Mouse (Mus musculus): ENCODE measurements at regions not wholly inside any gene's neighbourhood (a gene's known extent, or its start where the extent isn't known, plus 50 kb on each side); places are given as distances from the start of the nearest gene placed in this dataset.

- H3K36me3 ChIP-seq (ENCODE audit: control insufficient read depth, insufficient read depth, low read length): no peaks in the 10 kb centered on the region
- no peaks in the 10 kb centered on the region for H3K4me1 ChIP-seq (replicated peaks; ENCODE audit: control insufficient read depth, insufficient read depth, low read length)
- no peak overlapping the region for H3K4me3 ChIP-seq (ENCODE audit: control insufficient read depth, insufficient read depth, low read length)
- H3K27me3 ChIP-seq (ENCODE audit: control insufficient read depth, insufficient read depth, low read length): no peaks in the 10 kb centered on the region
- DNase-seq: no peak
- H3K27ac ChIP-seq (ENCODE audit: control insufficient read depth, insufficient read depth, low read length): no peak overlapping the region
- TF ChIP-seq POLR2A (IDR thresholded peaks at IDR 0.05; ENCODE audit: control insufficient read depth, extremely low read depth, insufficient read depth, low read length, poor library complexity) (no peak), CTCF (IDR thresholded peaks at IDR 0.05; ENCODE audit: borderline replicate concordance, control insufficient read depth, extremely low read depth, insufficient read depth, low read length, poor library complexity) (no peak)
Observed at GRCm38 (mm10) chr1:90497568-90497967, 105.2 kb upstream of the Cops8 start.

- no peak overlapping the region for H3K27ac ChIP-seq (ENCODE audit: control insufficient read depth, insufficient read depth, low read length)
- peaks cover 6% of the 10 kb centered on the region for H3K4me1 ChIP-seq (replicated peaks; ENCODE audit: control insufficient read depth, insufficient read depth, low read length)
- no peaks in the 10 kb centered on the region for H3K27me3 ChIP-seq (ENCODE audit: control insufficient read depth, insufficient read depth, low read length)
- TF ChIP-seq POLR2A (IDR thresholded peaks at IDR 0.05; ENCODE audit: control insufficient read depth, extremely low read depth, insufficient read depth, low read length, poor library complexity): no peak
- no peak for TF ChIP-seq CTCF (IDR thresholded peaks at IDR 0.05; ENCODE audit: borderline replicate concordance, control insufficient read depth, extremely low read depth, insufficient read depth, low read length, poor library complexity)
- DNase-seq: no peak
- no peaks in the 10 kb centered on the region for H3K36me3 ChIP-seq (ENCODE audit: control insufficient read depth, insufficient read depth, low read length)
- H3K4me3 ChIP-seq (ENCODE audit: control insufficient read depth, insufficient read depth, low read length): no peak overlapping the region
Observed at GRCm38 (mm10) chr1:90501373-90501772, 101.4 kb upstream of the Cops8 start.

GRCm38 (mm10) chr1:90502371-90502770, 100.4 kb upstream of the Cops8 start:
- WGBS: 99% methylated on average over 3 of the region's 3 CpGs
- TF ChIP-seq CTCF (IDR thresholded peaks at IDR 0.05; ENCODE audit: borderline replicate concordance, control insufficient read depth, extremely low read depth, insufficient read depth, low read length, poor library complexity) (no peak), POLR2A (IDR thresholded peaks at IDR 0.05; ENCODE audit: control insufficient read depth, extremely low read depth, insufficient read depth, low read length, poor library complexity) (no peak)
- peaks cover 6% of the 10 kb centered on the region for H3K4me1 ChIP-seq (replicated peaks; ENCODE audit: control insufficient read depth, insufficient read depth, low read length)
- H3K4me3 ChIP-seq (ENCODE audit: control insufficient read depth, insufficient read depth, low read length): no peak overlapping the region
- DNase-seq: no peak
- H3K27me3 ChIP-seq (ENCODE audit: control insufficient read depth, insufficient read depth, low read length): no peaks in the 10 kb centered on the region
- no peaks in the 10 kb centered on the region for H3K36me3 ChIP-seq (ENCODE audit: control insufficient read depth, insufficient read depth, low read length)
- H3K27ac ChIP-seq (ENCODE audit: control insufficient read depth, insufficient read depth, low read length): no peak overlapping the region

- Histone ChIP-seq H3K4me1 (replicated peaks; ENCODE audit: control insufficient read depth, insufficient read depth, low read length) (peaks cover 6% of the 10 kb centered on the region), H3K27ac (ENCODE audit: control insufficient read depth, insufficient read depth, low read length) (no peak overlapping the region), H3K4me3 (ENCODE audit: control insufficient read depth, insufficient read depth, low read length) (no peak overlapping the region), H3K36me3 (ENCODE audit: control insufficient read depth, insufficient read depth, low read length) (no peaks in the 10 kb centered on the region), H3K27me3 (ENCODE audit: control insufficient read depth, insufficient read depth, low read length) (no peaks in the 10 kb centered on the region)
- WGBS: 92% methylated on average over 8 of the region's 8 CpGs
- no peak for DNase-seq
- TF ChIP-seq CTCF (IDR thresholded peaks at IDR 0.05; ENCODE audit: borderline replicate concordance, control insufficient read depth, extremely low read depth, insufficient read depth, low read length, poor library complexity) (no peak), POLR2A (IDR thresholded peaks at IDR 0.05; ENCODE audit: control insufficient read depth, extremely low read depth, insufficient read depth, low read length, poor library complexity) (no peak)
Observed at GRCm38 (mm10) chr1:90502771-90503540, 99.8 kb upstream of the Cops8 start.

- Histone ChIP-seq H3K27me3 (ENCODE audit: control insufficient read depth, insufficient read depth, low read length) (no peaks in the 10 kb centered on the region), H3K36me3 (ENCODE audit: control insufficient read depth, insufficient read depth, low read length) (no peaks in the 10 kb centered on the region), H3K27ac (ENCODE audit: control insufficient read depth, insufficient read depth, low read length) (no peak overlapping the region), H3K4me1 (replicated peaks; ENCODE audit: control insufficient read depth, insufficient read depth, low read length) (peaks cover 6% of the 10 kb centered on the region), H3K4me3 (ENCODE audit: control insufficient read depth, insufficient read depth, low read length) (no peak overlapping the region)
- TF ChIP-seq POLR2A (IDR thresholded peaks at IDR 0.05; ENCODE audit: control insufficient read depth, extremely low read depth, insufficient read depth, low read length, poor library complexity): no peak
- no peak for TF ChIP-seq CTCF (IDR thresholded peaks at IDR 0.05; ENCODE audit: borderline replicate concordance, control insufficient read depth, extremely low read depth, insufficient read depth, low read length, poor library complexity)
- DNase-seq: no peak
- WGBS: 81% methylated on average over 8 of the region's 8 CpGs
Observed at GRCm38 (mm10) chr1:90504583-90505080, 98.1 kb upstream of the Cops8 start.

GRCm38 (mm10) chr1:90505599-90505998, 97.2 kb upstream of the Cops8 start:
- TF ChIP-seq CTCF (IDR thresholded peaks at IDR 0.05; ENCODE audit: borderline replicate concordance, control insufficient read depth, extremely low read depth, insufficient read depth, low read length, poor library complexity) (no peak), POLR2A (IDR thresholded peaks at IDR 0.05; ENCODE audit: control insufficient read depth, extremely low read depth, insufficient read depth, low read length, poor library complexity) (no peak)
- Histone ChIP-seq H3K27me3 (ENCODE audit: control insufficient read depth, insufficient read depth, low read length) (no peaks in the 10 kb centered on the region), H3K36me3 (ENCODE audit: control insufficient read depth, insufficient read depth, low read length) (no peaks in the 10 kb centered on the region), H3K4me3 (ENCODE audit: control insufficient read depth, insufficient read depth, low read length) (no peak overlapping the region), H3K27ac (ENCODE audit: control insufficient read depth, insufficient read depth, low read length) (no peak overlapping the region), H3K4me1 (replicated peaks; ENCODE audit: control insufficient read depth, insufficient read depth, low read length) (peaks cover 6% of the 10 kb centered on the region)
- 4% methylated on average over 3 of the region's 3 CpGs for WGBS
- peak; percentile 11 for DNase-seq
